Mouse (Mus musculus): ENCODE measurements around the gene Nme7.

Gene Nme7

GRCm38 (mm10) chr1:164303821-164304220, at the start of gene Nme7:
TSS of gene Nme7 (plus strand) at chr1:164304121.
- DNase-seq: no peak

- DNase-seq: no peak
These were observed 49.1 kb upstream of the Nme7 start for GRCm38 (mm10) chr1:164254836-164255235.

GRCm38 (mm10) chr1:164260171-164261028, 43.5 kb upstream of the Nme7 start:
- peak; percentile 13 for DNase-seq

GRCm38 (mm10) chr1:164261553-164261952, 42.4 kb upstream of the Nme7 start:
- DNase-seq: no peak

GRCm38 (mm10) chr1:164270941-164271340, 33.0 kb upstream of the Nme7 start:
- no peak for DNase-seq

GRCm38 (mm10) chr1:164273659-164274058, 30.3 kb upstream of the Nme7 start:
- no peak for DNase-seq

GRCm38 (mm10) chr1:164275455-164275954, 28.4 kb upstream of the Nme7 start, which contains the start of gene Ccdc181:
TSS of gene Ccdc181 (plus strand) at chr1:164275585.
- DNase-seq: peak; percentile 95

- DNase-seq: no peak
These were observed 27.4 kb upstream of the Nme7 start for GRCm38 (mm10) chr1:164276552-164276951.

GRCm38 (mm10) chr1:164279332-164279731, 24.6 kb upstream of the Nme7 start:
- DNase-seq: no peak

GRCm38 (mm10) chr1:164284007-164284406, 19.9 kb upstream of the Nme7 start:
- DNase-seq: no peak

GRCm38 (mm10) chr1:164287406-164287805, 16.5 kb upstream of the Nme7 start:
- DNase-seq: peak; percentile 21

GRCm38 (mm10) chr1:164292040-164292439, 11.9 kb upstream of the Nme7 start:
- no peak for DNase-seq

- DNase-seq: no peak
These were observed 9.8 kb upstream of the Nme7 start for GRCm38 (mm10) chr1:164294071-164294470.

GRCm38 (mm10) chr1:164296473-164296872, 7.4 kb upstream of the Nme7 start:
- DNase-seq: no peak

- no peak for DNase-seq
These were observed 2.0 kb upstream of the Nme7 start for GRCm38 (mm10) chr1:164301949-164302348.

- peak; percentile 99 for DNase-seq
These were observed 3.3 kb downstream of the Nme7 start, which contains the start of gene Blzf1 for GRCm38 (mm10) chr1:164307124-164307751. TSS of gene Blzf1 (minus strand) at chr1:164307489.

- no peak for DNase-seq
These were observed 4.0 kb downstream of the Nme7 start for GRCm38 (mm10) chr1:164307922-164308321.

GRCm38 (mm10) chr1:164314085-164314484, 10.2 kb downstream of the Nme7 start:
- DNase-seq: no peak

GRCm38 (mm10) chr1:164315266-164315665, 11.3 kb downstream of the Nme7 start:
- peak; percentile 46 for DNase-seq

- DNase-seq: peak; percentile 85
These were observed 12.8 kb downstream of the Nme7 start for GRCm38 (mm10) chr1:164316697-164317096.

GRCm38 (mm10) chr1:164317261-164317660, 13.3 kb downstream of the Nme7 start:
- no peak for DNase-seq

- DNase-seq: no peak
These were observed 14.6 kb downstream of the Nme7 start for GRCm38 (mm10) chr1:164318474-164318873.

- DNase-seq: no peak
These were observed 15.7 kb downstream of the Nme7 start for GRCm38 (mm10) chr1:164319542-164320140.
